Comparison of ENCODE assay signal across 17 mouse cellular contexts in genomic region chr8:44758727-44759126, GRCm38 (mm10).
DNase-seq lines count a peak whose midpoint lies in the region; ATAC-seq and TF ChIP-seq lines count a peak whose summit lies in the region.
"Had no signal": no experiment of that assay in that cellular context is flagged by ENCODE, and none has a peak within 500 bp of the region (broad histone marks: within the 10 kb centered on the region; RNA-seq: fewer than 3 reads in every experiment).

No protein-coding gene starts in this region.

- no peaks in the 10 kb centered on the region for H3K36me3 ChIP-seq in kidney, embryonic 15.5 days
- H3K36me3 ChIP-seq in intestine, embryonic 16.5 days (ENCODE audit: control insufficient read depth, insufficient read depth, low read length), result no peaks in the 10 kb centered on the region
- H3K36me3 ChIP-seq: liver, embryonic 13.5 days; midbrain, embryonic 15.5 days; stomach, embryonic 15.5 days had no signal

- ATAC-seq in cerebellum, adult (ENCODE audit: insufficient number of reproducible peaks, low FRiP score, low TSS enrichment), result 0 out of 2 replicates have a peak, but pooled peaks have one; percentile 26
- ATAC-seq in kidney, embryonic 15.5 days (replicated peaks; ENCODE audit: low FRiP score), result no peak
- no peak for ATAC-seq in intestine, embryonic 16.5 days
- ATAC-seq: midbrain, embryonic 15.5 days had no signal

- WGBS in cerebellum, adult 2 months, result 16% methylated on average over 6 of the region's 6 CpGs
- WGBS in kidney, embryonic 15.5 days, result 42% methylated on average over 6 of the region's 6 CpGs
- WGBS in intestine, embryonic 16.5 days, result 73% methylated on average over 6 of the region's 6 CpGs

- no peaks in the 10 kb centered on the region for H3K4me1 ChIP-seq in cerebellum, adult 2 months (ENCODE audit: control insufficient read depth, insufficient read depth, low read length)
- H3K4me1 ChIP-seq in kidney, embryonic 15.5 days, result 0 out of 2 replicates have a peak, but pooled peaks cover 3% of the 10 kb centered on the region
- H3K4me1 ChIP-seq in intestine, embryonic 16.5 days (ENCODE audit: control insufficient read depth, insufficient read depth, low read length), result no peaks in the 10 kb centered on the region
- H3K4me1 ChIP-seq: liver, embryonic 13.5 days; midbrain, embryonic 15.5 days; stomach, embryonic 15.5 days had no signal

- TF ChIP-seq CTCF in cerebellum, adult 2 months (IDR thresholded peaks at IDR 0.05; ENCODE audit: borderline replicate concordance, insufficient read depth, low read depth, low read length), result no peak

- no peak for DNase-seq in cerebellum, adult 2 months
- peak; percentile 13 to 19 for DNase-seq in kidney, adult 8-10 months
- DNase-seq in Muller cell, postnatal 12 days (ENCODE audit: inconsistent ontology term), result peak; percentile 93
- peak; percentile 30 for DNase-seq in fat pad, adult 2 months (ENCODE audit: extremely low read depth, low read depth, low spot score)
- DNase-seq in heart, adult 9 months (ENCODE audit: low spot score in 2 of 2), result no peak
- DNase-seq: cerebellum, adult 11 months; heart, adult 11 months; layer of hippocampus, postnatal 36 days; liver, embryonic 13.5 days; thymus, postnatal 25 days had no signal

- no peak overlapping the region for H3K9ac ChIP-seq in kidney, embryonic 15.5 days
- no peak overlapping the region for H3K9ac ChIP-seq in intestine, embryonic 16.5 days (ENCODE audit: low read depth, low read length)
- H3K9ac ChIP-seq: liver, embryonic 13.5 days; midbrain, embryonic 15.5 days; stomach, embryonic 15.5 days had no signal

- H3K27ac ChIP-seq in cerebellum, adult 2 months (ENCODE audit: insufficient read depth, low read length), result no peak overlapping the region
- no peak overlapping the region for H3K27ac ChIP-seq in kidney, embryonic 15.5 days
- no peak overlapping the region for H3K27ac ChIP-seq in intestine, embryonic 16.5 days (ENCODE audit: low read length)
- H3K27ac ChIP-seq: kidney, postnatal 0 days; liver, embryonic 13.5 days; midbrain, embryonic 15.5 days; stomach, embryonic 15.5 days had no signal

- TF ChIP-seq POLR2A in cerebellum, adult 2 months (IDR thresholded peaks at IDR 0.05; ENCODE audit: borderline replicate concordance, insufficient read depth, low read length), result no peak

- no peak overlapping the region for H3K4me3 ChIP-seq in cerebellum, adult 2 months (replicated peaks; ENCODE audit: insufficient read depth, low read depth, low read length)
- no peak overlapping the region for H3K4me3 ChIP-seq in kidney, embryonic 15.5 days (replicated peaks)
- no peak overlapping the region for H3K4me3 ChIP-seq in intestine, embryonic 16.5 days (ENCODE audit: low read length)
- H3K4me3 ChIP-seq: liver, embryonic 13.5 days; midbrain, embryonic 15.5 days; stomach, embryonic 15.5 days had no signal

- no peaks in the 10 kb centered on the region for H3K9me3 ChIP-seq in kidney, embryonic 15.5 days (replicated peaks)
- H3K9me3 ChIP-seq in intestine, embryonic 16.5 days (ENCODE audit: control insufficient read depth, low read length), result no peaks in the 10 kb centered on the region
- H3K9me3 ChIP-seq: liver, embryonic 13.5 days; midbrain, embryonic 15.5 days; stomach, embryonic 15.5 days had no signal

- no peaks in the 10 kb centered on the region for H3K27me3 ChIP-seq in cerebellum, adult 2 months (ENCODE audit: control insufficient read depth, insufficient read depth, low read length)
- no peaks in the 10 kb centered on the region for H3K27me3 ChIP-seq in kidney, embryonic 15.5 days
- no peaks in the 10 kb centered on the region for H3K27me3 ChIP-seq in intestine, embryonic 16.5 days (replicated peaks; ENCODE audit: control insufficient read depth, insufficient read depth, low read length)
- H3K27me3 ChIP-seq: CH12.LX; liver, embryonic 13.5 days; midbrain, embryonic 15.5 days; stomach, embryonic 15.5 days had no signal

- no peak overlapping the region for H3K4me2 ChIP-seq in kidney, embryonic 15.5 days
- no peak overlapping the region for H3K4me2 ChIP-seq in intestine, embryonic 16.5 days (ENCODE audit: low read depth, low read length)
- H3K4me2 ChIP-seq: liver, embryonic 13.5 days; midbrain, embryonic 15.5 days; stomach, embryonic 15.5 days had no signal

Comparison
In these comparisons a context has a peak if more than half of its experiments do, and no peak if none do; other contexts are left out.
1. DNase-seq: peak in kidney, adult 8-10 months (2 of 2), Muller cell, postnatal 12 days (single experiment) and fat pad, adult 2 months (single experiment); none in cerebellum, adult 2 months (0 of 2) and heart, adult 9 months (0 of 2).